Mouse (Mus musculus): ENCODE data around the gene Mis18bp1.

DNA sequence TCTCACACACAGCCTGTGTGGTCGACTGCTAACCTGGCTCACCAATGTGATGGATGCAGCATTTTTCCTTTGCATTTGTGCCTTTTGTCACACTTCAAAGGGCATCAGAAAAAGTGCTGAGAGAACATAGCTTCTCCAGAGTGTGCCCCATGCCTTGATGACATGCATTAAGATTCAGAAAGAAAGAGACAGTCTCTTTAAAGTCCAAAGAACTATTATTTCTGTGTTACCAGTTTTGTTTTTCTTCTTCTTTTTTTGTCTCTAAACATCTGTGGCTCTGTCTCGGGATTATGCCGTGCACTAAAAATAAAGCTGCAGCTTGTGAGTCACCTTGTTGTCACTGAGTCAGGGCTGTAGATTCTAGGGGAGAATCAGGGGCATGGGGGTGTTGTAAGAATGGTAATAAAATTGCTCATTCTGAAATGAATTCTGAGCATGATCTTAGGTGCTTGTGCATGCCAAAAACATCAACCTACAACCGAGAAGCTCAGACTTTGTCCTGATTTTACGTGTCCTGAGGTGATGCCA lies 21.7 kb upstream of the Mis18bp1 start:
- TF ChIP-seq CTCF (IDR thresholded peaks at IDR 0.05; ENCODE audit: low read depth, low read length) (no peak), EP300 (IDR thresholded peaks at IDR 0.05; ENCODE audit: insufficient read depth, low read depth, low read length) (no peak)
